Mouse (Mus musculus): ENCODE data around the gene Lnx2. TPM values are rescaled to one million over a fixed set of nuclear protein-coding genes. Genes with fewer than 3 reads are reported as not detected.

Lnx2 gene
- total RNA-seq, 4 experiments from 2014 or later: 7.4 to 11.5 (median 9.4) TPM

- no peak for DNase-seq (ENCODE audit: low spot score)
Observed at GRCm38 (mm10) chr5:147052309-147052558, 24.2 kb downstream of the Lnx2 start.

- no peak for DNase-seq (ENCODE audit: low spot score)
Observed at GRCm38 (mm10) chr5:147051500-147052308, 24.7 kb downstream of the Lnx2 start.

GRCm38 (mm10) chr5:147050816-147051499, 25.4 kb downstream of the Lnx2 start:
- no peak for DNase-seq (ENCODE audit: low spot score)

GRCm38 (mm10) chr5:147049544-147050209, 26.7 kb downstream of the Lnx2 start:
- no peak for DNase-seq (ENCODE audit: low spot score)

GRCm38 (mm10) chr5:147045929-147046328, 30.5 kb downstream of the Lnx2 start:
- no peak for DNase-seq (ENCODE audit: low spot score)

GRCm38 (mm10) chr5:147045311-147045710, 31.1 kb downstream of the Lnx2 start:
- DNase-seq (ENCODE audit: low spot score): no peak

- DNase-seq (ENCODE audit: low spot score): no peak
Observed at GRCm38 (mm10) chr5:147043240-147043844, 33.0 kb downstream of the Lnx2 start.

GRCm38 (mm10) chr5:147041965-147042937, 34.1 kb downstream of the Lnx2 start:
- DNase-seq (ENCODE audit: low spot score): no peak

- DNase-seq (ENCODE audit: low spot score): no peak
Observed at GRCm38 (mm10) chr5:147039394-147039793, 37.0 kb downstream of the Lnx2 start.

- DNase-seq (ENCODE audit: low spot score): no peak
Observed at GRCm38 (mm10) chr5:147037601-147038000, 38.8 kb downstream of the Lnx2 start.

- DNase-seq (ENCODE audit: low spot score): no peak
Observed at GRCm38 (mm10) chr5:147036661-147037060, 39.7 kb downstream of the Lnx2 start.

GRCm38 (mm10) chr5:147036028-147036427, 40.4 kb downstream of the Lnx2 start:
- peak; percentile 81 for DNase-seq (ENCODE audit: low spot score)

GRCm38 (mm10) chr5:147035301-147035700, 41.1 kb downstream of the Lnx2 start:
- no peak for DNase-seq (ENCODE audit: low spot score)

GRCm38 (mm10) chr5:147034283-147034682, 42.1 kb downstream of the Lnx2 start:
- DNase-seq (ENCODE audit: low spot score): no peak

GRCm38 (mm10) chr5:147033155-147033554, 43.2 kb downstream of the Lnx2 start:
- DNase-seq (ENCODE audit: low spot score): no peak

- DNase-seq (ENCODE audit: low spot score): peak; percentile 46
Observed at GRCm38 (mm10) chr5:147031281-147031680, 45.1 kb downstream of the Lnx2 start.

GRCm38 (mm10) chr5:147024331-147025034, 51.9 kb downstream of the Lnx2 start:
- no peak for DNase-seq (ENCODE audit: low spot score)

- no peak for DNase-seq (ENCODE audit: low spot score)
Observed at GRCm38 (mm10) chr5:147023245-147023970, 53.0 kb downstream of the Lnx2 start.

GRCm38 (mm10) chr5:147021546-147022265, 54.7 kb downstream of the Lnx2 start:
- DNase-seq (ENCODE audit: low spot score): no peak

Measured in heart, adult 8-10 months (tissue).